Mouse (Mus musculus): ENCODE measurements around the gene Grxcr1. TPM values are rescaled to one million over a fixed set of nuclear protein-coding genes. Genes with fewer than 3 reads are reported as not detected.

Grxcr1 gene
- polyA plus RNA-seq (2015; fragmentation: Nextera tagmentation; extraction: Ambion mirVana), result not detected in 2 replicates

GRCm38 (mm10) chr5:68031744-68032143 is at the start of gene Grxcr1:
TSS of gene Grxcr1 (plus strand) at chr5:68031835.
- Histone ChIP-seq H3K4me2 (ENCODE audit: low read depth, low read length) (no peak within 1 kb of the TSS), H3K4me3 (ENCODE audit: low read depth, low read length) (no peak within 1 kb of the TSS), H3K27ac (ENCODE audit: low read length) (no peak within 1 kb of the TSS), H3K9ac (ENCODE audit: low read depth, low read length) (no peak within 1 kb of the TSS), H3K27me3 (ENCODE audit: control insufficient read depth, insufficient read depth, low read depth, low read length) (no peaks in the 10 kb centered on the region), H3K4me1 (ENCODE audit: control insufficient read depth, low read depth, low read length) (no peaks in the 10 kb centered on the region), H3K36me3 (ENCODE audit: control insufficient read depth, insufficient read depth) (no peaks in the 10 kb centered on the region), H3K9me3 (replicated peaks; ENCODE audit: control insufficient read depth, low read length) (no peaks in the 10 kb centered on the region)
- 55% methylated on average over 6 of the region's 6 CpGs for WGBS (ENCODE audit: insufficient replicate concordance)
- no peak for ATAC-seq (ENCODE audit: low read depth)

- Histone ChIP-seq H3K4me1 (ENCODE audit: control insufficient read depth, low read depth, low read length) (no peaks in the 10 kb centered on the region), H3K9ac (ENCODE audit: low read depth, low read length) (no peak overlapping the region), H3K9me3 (replicated peaks; ENCODE audit: control insufficient read depth, low read length) (no peaks in the 10 kb centered on the region), H3K36me3 (ENCODE audit: control insufficient read depth, insufficient read depth) (no peaks in the 10 kb centered on the region), H3K27ac (ENCODE audit: low read length) (no peak overlapping the region), H3K4me3 (ENCODE audit: low read depth, low read length) (no peak overlapping the region), H3K27me3 (ENCODE audit: control insufficient read depth, insufficient read depth, low read depth, low read length) (no peaks in the 10 kb centered on the region), H3K4me2 (ENCODE audit: low read depth, low read length) (no peak overlapping the region)
- ATAC-seq (ENCODE audit: low read depth), result no peak
- WGBS (ENCODE audit: insufficient replicate concordance), result 39% methylated on average over 3 of the region's 3 CpGs
These were observed 49.6 kb upstream of the Grxcr1 start for GRCm38 (mm10) chr5:67981946-67982526.

- Histone ChIP-seq H3K9me3 (replicated peaks; ENCODE audit: control insufficient read depth, low read length) (no peaks in the 10 kb centered on the region), H3K27ac (ENCODE audit: low read length) (no peak overlapping the region), H3K9ac (ENCODE audit: low read depth, low read length) (no peak overlapping the region), H3K27me3 (ENCODE audit: control insufficient read depth, insufficient read depth, low read depth, low read length) (0 out of 2 replicates have a peak, but pooled peaks cover 3% of the 10 kb centered on the region), H3K36me3 (ENCODE audit: control insufficient read depth, insufficient read depth) (no peaks in the 10 kb centered on the region), H3K4me1 (ENCODE audit: control insufficient read depth, low read depth, low read length) (no peaks in the 10 kb centered on the region), H3K4me2 (ENCODE audit: low read depth, low read length) (no peak overlapping the region), H3K4me3 (ENCODE audit: low read depth, low read length) (no peak overlapping the region)
- no peak for ATAC-seq (ENCODE audit: low read depth)
These were observed 41.2 kb upstream of the Grxcr1 start for GRCm38 (mm10) chr5:67990426-67990825.

- H3K9ac ChIP-seq (ENCODE audit: low read depth, low read length), result no peak overlapping the region
- H3K4me1 ChIP-seq (ENCODE audit: control insufficient read depth, low read depth, low read length), result no peaks in the 10 kb centered on the region
- ATAC-seq (ENCODE audit: low read depth), result no peak
- H3K9me3 ChIP-seq (replicated peaks; ENCODE audit: control insufficient read depth, low read length), result no peaks in the 10 kb centered on the region
- WGBS (ENCODE audit: insufficient replicate concordance), result 46% methylated on average over 6 of the region's 6 CpGs
- no peak overlapping the region for H3K4me3 ChIP-seq (ENCODE audit: low read depth, low read length)
- H3K27ac ChIP-seq (ENCODE audit: low read length), result no peak overlapping the region
- H3K27me3 ChIP-seq (ENCODE audit: control insufficient read depth, insufficient read depth, low read depth, low read length), result no peaks in the 10 kb centered on the region
- no peaks in the 10 kb centered on the region for H3K36me3 ChIP-seq (ENCODE audit: control insufficient read depth, insufficient read depth)
- no peak overlapping the region for H3K4me2 ChIP-seq (ENCODE audit: low read depth, low read length)
These were observed 29.0 kb upstream of the Grxcr1 start for GRCm38 (mm10) chr5:68002611-68003010.

- Histone ChIP-seq H3K27ac (ENCODE audit: low read length) (no peak overlapping the region), H3K36me3 (ENCODE audit: control insufficient read depth, insufficient read depth) (no peaks in the 10 kb centered on the region), H3K4me2 (ENCODE audit: low read depth, low read length) (no peak overlapping the region), H3K4me1 (ENCODE audit: control insufficient read depth, low read depth, low read length) (no peaks in the 10 kb centered on the region), H3K9ac (ENCODE audit: low read depth, low read length) (no peak overlapping the region), H3K4me3 (ENCODE audit: low read depth, low read length) (no peak overlapping the region), H3K27me3 (ENCODE audit: control insufficient read depth, insufficient read depth, low read depth, low read length) (no peaks in the 10 kb centered on the region), H3K9me3 (replicated peaks; ENCODE audit: control insufficient read depth, low read length) (no peaks in the 10 kb centered on the region)
- WGBS (ENCODE audit: insufficient replicate concordance), result 59% methylated on average over 2 of the region's 2 CpGs
- no peak for ATAC-seq (ENCODE audit: low read depth)
These were observed 27.7 kb upstream of the Grxcr1 start for GRCm38 (mm10) chr5:68003904-68004303.

GRCm38 (mm10) chr5:68004419-68004818 is 27.2 kb upstream of the Grxcr1 start:
- no peak overlapping the region for H3K9ac ChIP-seq (ENCODE audit: low read depth, low read length)
- H3K4me1 ChIP-seq (ENCODE audit: control insufficient read depth, low read depth, low read length), result no peaks in the 10 kb centered on the region
- no peak overlapping the region for H3K4me2 ChIP-seq (ENCODE audit: low read depth, low read length)
- H3K4me3 ChIP-seq (ENCODE audit: low read depth, low read length), result no peak overlapping the region
- 67% methylated on average over 2 of the region's 2 CpGs for WGBS (ENCODE audit: insufficient replicate concordance)
- H3K9me3 ChIP-seq (replicated peaks; ENCODE audit: control insufficient read depth, low read length), result no peaks in the 10 kb centered on the region
- no peaks in the 10 kb centered on the region for H3K27me3 ChIP-seq (ENCODE audit: control insufficient read depth, insufficient read depth, low read depth, low read length)
- H3K36me3 ChIP-seq (ENCODE audit: control insufficient read depth, insufficient read depth), result no peaks in the 10 kb centered on the region
- no peak for ATAC-seq (ENCODE audit: low read depth)
- no peak overlapping the region for H3K27ac ChIP-seq (ENCODE audit: low read length)

GRCm38 (mm10) chr5:68007074-68007473 is 24.6 kb upstream of the Grxcr1 start:
- H3K36me3 ChIP-seq (ENCODE audit: control insufficient read depth, insufficient read depth), result no peaks in the 10 kb centered on the region
- WGBS (ENCODE audit: insufficient replicate concordance), result 34% methylated on average over 4 of the region's 4 CpGs
- no peak overlapping the region for H3K4me2 ChIP-seq (ENCODE audit: low read depth, low read length)
- no peak for ATAC-seq (ENCODE audit: low read depth)
- H3K9me3 ChIP-seq (replicated peaks; ENCODE audit: control insufficient read depth, low read length), result no peaks in the 10 kb centered on the region
- no peaks in the 10 kb centered on the region for H3K27me3 ChIP-seq (ENCODE audit: control insufficient read depth, insufficient read depth, low read depth, low read length)
- H3K4me1 ChIP-seq (ENCODE audit: control insufficient read depth, low read depth, low read length), result no peaks in the 10 kb centered on the region
- H3K4me3 ChIP-seq (ENCODE audit: low read depth, low read length), result no peak overlapping the region
- H3K9ac ChIP-seq (ENCODE audit: low read depth, low read length), result no peak overlapping the region
- no peak overlapping the region for H3K27ac ChIP-seq (ENCODE audit: low read length)

GRCm38 (mm10) chr5:68011569-68011968 is 20.1 kb upstream of the Grxcr1 start:
- Histone ChIP-seq H3K9ac (ENCODE audit: low read depth, low read length) (no peak overlapping the region), H3K27ac (ENCODE audit: low read length) (no peak overlapping the region)
- no peak for ATAC-seq (ENCODE audit: low read depth)

GRCm38 (mm10) chr5:68012618-68013017 is 19.0 kb upstream of the Grxcr1 start:
- H3K36me3 ChIP-seq (ENCODE audit: control insufficient read depth, insufficient read depth), result no peaks in the 10 kb centered on the region
- 6% methylated on average over 4 of the region's 4 CpGs for WGBS (ENCODE audit: insufficient replicate concordance)
- no peak for ATAC-seq (ENCODE audit: low read depth)
- no peak overlapping the region for H3K4me2 ChIP-seq (ENCODE audit: low read depth, low read length)
- no peaks in the 10 kb centered on the region for H3K27me3 ChIP-seq (ENCODE audit: control insufficient read depth, insufficient read depth, low read depth, low read length)
- H3K9ac ChIP-seq (ENCODE audit: low read depth, low read length), result no peak overlapping the region
- no peak overlapping the region for H3K4me3 ChIP-seq (ENCODE audit: low read depth, low read length)
- H3K4me1 ChIP-seq (ENCODE audit: control insufficient read depth, low read depth, low read length), result no peaks in the 10 kb centered on the region
- H3K27ac ChIP-seq (ENCODE audit: low read length), result no peak overlapping the region
- H3K9me3 ChIP-seq (replicated peaks; ENCODE audit: control insufficient read depth, low read length), result no peaks in the 10 kb centered on the region

More at GRCm38 (mm10) chr5:68011569-68011968, 20.1 kb upstream of the Grxcr1 start:
- H3K4me3 ChIP-seq (ENCODE audit: low read depth, low read length), result no peak overlapping the region
- 42% methylated on average over 3 of the region's 3 CpGs for WGBS (ENCODE audit: insufficient replicate concordance)
- no peaks in the 10 kb centered on the region for H3K4me1 ChIP-seq (ENCODE audit: control insufficient read depth, low read depth, low read length)
- no peak overlapping the region for H3K4me2 ChIP-seq (ENCODE audit: low read depth, low read length)
- H3K9me3 ChIP-seq (replicated peaks; ENCODE audit: control insufficient read depth, low read length), result no peaks in the 10 kb centered on the region
- no peaks in the 10 kb centered on the region for H3K36me3 ChIP-seq (ENCODE audit: control insufficient read depth, insufficient read depth)
- H3K27me3 ChIP-seq (ENCODE audit: control insufficient read depth, insufficient read depth, low read depth, low read length), result no peaks in the 10 kb centered on the region

Data from liver, embryonic 16.5 days (tissue).